Mouse (Mus musculus): Measurements from ENCODE around the gene Apba3. TPM values are rescaled to one million over a fixed set of nuclear protein-coding genes. Genes with fewer than 3 reads are reported as not detected.
A peak's percentile ranks its signal among the peaks of the same experiment; 100 is the strongest.

Gene Apba3
- polyA plus RNA-seq, 1 experiment from 2014 or later = 24.0 TPM

DNA sequence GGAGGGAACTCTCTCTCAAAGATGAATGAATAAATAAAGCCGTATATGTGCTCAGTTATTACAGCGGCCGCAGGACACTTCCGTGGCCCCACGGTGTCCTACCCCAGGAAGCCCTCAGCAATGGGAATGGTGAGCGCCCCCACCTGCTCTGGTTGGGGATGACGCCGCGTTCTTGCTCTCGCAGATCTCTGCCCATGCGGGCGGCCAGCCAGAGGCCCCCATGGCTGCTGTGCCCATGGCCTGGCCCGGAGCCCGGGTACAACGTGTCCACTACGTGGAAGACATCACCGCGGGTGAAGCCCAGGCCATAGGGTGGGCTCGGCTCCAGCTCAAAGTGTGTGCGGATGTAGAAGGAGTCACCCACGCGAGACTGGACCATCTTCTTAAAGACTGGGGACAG is 10.9 kb downstream of the Apba3 start:
- H3K4me3 ChIP-seq (replicated peaks) = no peak overlapping the region
- no peak for ATAC-seq (ENCODE audit: insufficient read depth)
- no peaks in the 10 kb centered on the region for H3K9me3 ChIP-seq (replicated peaks)
- no peak overlapping the region for H3K4me2 ChIP-seq
- no peak overlapping the region for H3K9ac ChIP-seq
- H3K36me3 ChIP-seq (replicated peaks) = peaks cover 13% of the 10 kb centered on the region
- no peak overlapping the region for H3K27ac ChIP-seq (replicated peaks)
- no peaks in the 10 kb centered on the region for H3K4me1 ChIP-seq (replicated peaks)
- peaks cover 34% of the 10 kb centered on the region for H3K27me3 ChIP-seq
- WGBS (ENCODE audit: insufficient replicate concordance) = 71% methylated on average over 22 of the region's 22 CpGs

GRCm38 (mm10) chr10:81279496-81279895 is 12.7 kb downstream of the Apba3 start:
- Histone ChIP-seq H3K4me3 (replicated peaks) (no peak overlapping the region), H3K9ac (no peak overlapping the region), H3K36me3 (replicated peaks) (no peaks in the 10 kb centered on the region), H3K27me3 (peaks cover 52% of the 10 kb centered on the region), H3K4me2 (no peak overlapping the region), H3K4me1 (replicated peaks) (no peaks in the 10 kb centered on the region), H3K9me3 (replicated peaks) (no peaks in the 10 kb centered on the region), H3K27ac (replicated peaks) (no peak overlapping the region)
- 29% methylated on average over 10 of the region's 10 CpGs for WGBS (ENCODE audit: insufficient replicate concordance)
- no peak for ATAC-seq (ENCODE audit: insufficient read depth)

GRCm38 (mm10) chr10:81284189-81284588 is 17.4 kb downstream of the Apba3 start:
- Histone ChIP-seq H3K4me1 (replicated peaks) (peaks cover 33% of the 10 kb centered on the region), H3K4me3 (replicated peaks) (no peak overlapping the region), H3K27me3 (peaks cover 86% of the 10 kb centered on the region), H3K36me3 (replicated peaks) (no peaks in the 10 kb centered on the region), H3K27ac (replicated peaks) (no peak overlapping the region), H3K9ac (no peak overlapping the region), H3K4me2 (no peak overlapping the region), H3K9me3 (replicated peaks) (no peaks in the 10 kb centered on the region)
- no peak for ATAC-seq (ENCODE audit: insufficient read depth)
- WGBS (ENCODE audit: insufficient replicate concordance) = 59% methylated on average over 6 of the region's 6 CpGs

DNA sequence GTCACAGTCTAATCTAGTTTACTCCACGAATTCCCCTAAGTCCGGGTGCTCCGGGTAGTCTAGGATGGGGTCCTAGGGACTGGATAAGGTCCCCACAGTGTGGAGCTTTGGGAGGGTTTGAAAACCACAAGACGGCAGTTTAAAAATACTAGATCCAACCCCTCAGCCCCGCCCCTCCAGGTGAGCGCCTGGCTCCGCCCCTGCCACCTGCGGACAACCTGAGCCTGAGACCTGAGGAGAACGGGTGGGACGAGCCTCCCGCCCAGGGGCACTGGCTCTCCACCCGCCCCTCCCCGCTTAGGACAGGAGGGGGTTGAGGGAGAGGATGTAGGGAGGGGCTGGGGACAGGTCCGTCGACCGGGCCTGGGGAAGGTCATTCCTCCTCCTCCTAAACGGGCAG is 18.0 kb downstream of the Apba3 start:
- H3K4me2 ChIP-seq = peak overlapping the region; percentile 77; the same call in 1 of the 2 replicates
- H3K4me1 ChIP-seq (replicated peaks) = peaks cover 37% of the 10 kb centered on the region
- no peaks in the 10 kb centered on the region for H3K9me3 ChIP-seq (replicated peaks)
- no peak overlapping the region for H3K9ac ChIP-seq
- peaks cover 81% of the 10 kb centered on the region for H3K27me3 ChIP-seq
- H3K4me3 ChIP-seq (replicated peaks) = peak overlapping the region; percentile 47; the same call in 1 of the 2 replicates
- no peak overlapping the region for H3K27ac ChIP-seq (replicated peaks)
- ATAC-seq (ENCODE audit: insufficient read depth) = no peak
- H3K36me3 ChIP-seq (replicated peaks) = no peaks in the 10 kb centered on the region
- 19% methylated on average over 17 of the region's 17 CpGs for WGBS (ENCODE audit: insufficient replicate concordance)

DNA sequence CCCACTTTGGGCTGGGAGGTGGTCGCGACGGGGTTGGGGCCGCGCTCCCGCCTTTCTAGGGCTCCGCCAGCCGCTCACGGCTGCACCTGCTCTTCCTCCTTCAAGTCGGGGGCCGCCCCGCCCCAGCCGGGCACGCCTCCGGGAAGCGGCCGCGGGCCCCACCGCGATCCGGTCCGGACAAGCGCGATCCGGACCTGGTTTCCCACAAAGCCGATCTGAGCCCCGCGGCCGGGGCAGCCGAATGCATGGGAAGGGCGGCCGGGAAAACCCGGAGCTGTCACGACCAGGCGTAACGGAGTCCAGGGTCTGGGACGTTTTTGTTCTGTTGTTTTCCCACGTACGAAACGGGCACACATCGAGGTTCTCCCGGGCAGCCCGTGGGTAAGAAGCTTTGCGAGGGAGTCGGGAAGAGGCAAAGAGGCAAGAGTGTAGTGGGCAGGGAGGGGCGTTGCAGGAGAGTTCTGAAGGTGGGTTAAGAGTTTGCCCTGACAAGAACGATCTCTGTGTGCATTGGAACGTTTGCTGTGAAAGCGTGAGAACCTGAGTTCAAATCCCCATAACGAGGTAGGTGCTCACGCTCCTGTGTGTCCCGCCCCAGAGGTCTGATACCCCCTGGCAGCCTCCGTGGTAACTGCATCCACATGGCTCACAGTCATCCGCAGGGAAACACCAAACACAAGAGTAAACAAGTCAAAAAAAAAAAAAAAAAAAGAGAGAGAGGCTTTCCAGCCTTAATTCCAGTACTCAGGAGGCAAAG is 19.1 kb downstream of the Apba3 start:
- Histone ChIP-seq H3K4me3 (replicated peaks) (peak overlapping the region; percentile 47), H3K4me1 (replicated peaks) (peaks cover 48% of the 10 kb centered on the region), H3K27ac (replicated peaks) (no peak overlapping the region), H3K36me3 (replicated peaks) (no peaks in the 10 kb centered on the region), H3K4me2 (peak overlapping the region; percentile 77), H3K9me3 (replicated peaks) (no peaks in the 10 kb centered on the region), H3K9ac (peak overlapping the region; percentile 47), H3K27me3 (peaks cover 80% of the 10 kb centered on the region)
- peak; percentile 65 for ATAC-seq (ENCODE audit: insufficient read depth)
- WGBS (ENCODE audit: insufficient replicate concordance) = 2% methylated on average over 54 of the region's 54 CpGs

DNA sequence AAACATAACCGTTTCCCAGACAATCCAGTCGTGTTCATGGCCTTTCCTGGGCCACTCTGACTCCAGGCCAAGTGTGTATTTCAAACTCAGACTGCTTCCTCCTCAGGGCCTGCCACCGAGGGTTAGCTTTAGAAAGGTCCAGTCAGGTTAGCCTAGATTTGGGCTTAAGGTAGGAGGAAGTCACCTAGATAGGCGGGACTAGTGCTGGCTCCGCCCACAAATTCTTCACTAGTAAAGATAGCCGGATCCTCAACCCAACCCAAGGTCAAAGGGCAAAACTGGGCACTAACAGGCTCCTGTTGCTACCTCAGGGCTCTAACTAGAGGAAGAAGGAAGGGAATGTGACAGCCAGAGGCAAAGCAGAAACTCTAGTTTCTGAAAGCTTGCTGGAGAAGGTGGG is 19.8 kb downstream of the Apba3 start:
- H3K27me3 ChIP-seq = peaks cover 76% of the 10 kb centered on the region
- ATAC-seq (ENCODE audit: insufficient read depth) = no peak
- H3K4me2 ChIP-seq = peak overlapping the region; percentile 77
- H3K27ac ChIP-seq (replicated peaks) = no peak overlapping the region
- 34% methylated on average over 6 of the region's 6 CpGs for WGBS (ENCODE audit: insufficient replicate concordance)
- no peak overlapping the region for H3K4me3 ChIP-seq (replicated peaks)
- H3K36me3 ChIP-seq (replicated peaks) = no peaks in the 10 kb centered on the region
- H3K9ac ChIP-seq = no peak overlapping the region
- no peaks in the 10 kb centered on the region for H3K9me3 ChIP-seq (replicated peaks)
- H3K4me1 ChIP-seq (replicated peaks) = peaks cover 55% of the 10 kb centered on the region

DNA sequence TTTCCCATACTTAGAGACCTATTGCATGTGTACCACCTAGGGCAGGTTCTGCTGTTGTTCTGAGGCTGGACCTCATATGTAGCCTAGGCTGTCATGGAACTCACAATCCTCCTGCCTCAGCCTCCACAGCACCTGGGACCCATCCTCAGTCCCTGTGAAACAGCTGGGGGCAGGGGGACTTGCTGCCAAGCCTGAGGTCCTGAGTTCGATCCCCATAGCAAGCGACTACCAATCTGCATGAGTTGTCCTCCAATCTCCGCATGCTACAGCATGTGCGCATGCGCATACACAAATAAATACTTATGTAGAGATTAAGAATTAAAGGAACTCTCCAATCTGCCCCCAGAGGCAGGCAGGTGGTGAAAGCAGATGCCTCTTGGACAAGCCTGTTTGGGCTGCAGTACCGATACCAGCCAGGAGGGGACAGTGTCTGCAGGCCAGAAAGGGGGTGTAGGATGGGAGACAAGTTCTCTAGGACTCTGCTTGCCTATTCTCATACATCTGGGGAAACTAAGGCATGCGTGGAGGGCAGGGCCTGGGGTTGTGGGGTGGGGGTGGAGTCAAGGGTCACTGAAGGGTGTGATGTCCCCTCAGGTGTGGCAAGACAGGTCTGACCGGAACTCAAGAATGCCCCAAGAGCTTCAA is 20.9 kb downstream of the Apba3 start:
- Histone ChIP-seq H3K9ac (no peak overlapping the region), H3K36me3 (replicated peaks) (no peaks in the 10 kb centered on the region), H3K27me3 (peaks cover 69% of the 10 kb centered on the region), H3K4me3 (replicated peaks) (no peak overlapping the region), H3K9me3 (replicated peaks) (no peaks in the 10 kb centered on the region), H3K4me1 (replicated peaks) (peaks cover 65% of the 10 kb centered on the region), H3K4me2 (no peak overlapping the region), H3K27ac (replicated peaks) (no peak overlapping the region)
- no peak for ATAC-seq (ENCODE audit: insufficient read depth)
- 57% methylated on average over 8 of the region's 8 CpGs for WGBS (ENCODE audit: insufficient replicate concordance)

DNA sequence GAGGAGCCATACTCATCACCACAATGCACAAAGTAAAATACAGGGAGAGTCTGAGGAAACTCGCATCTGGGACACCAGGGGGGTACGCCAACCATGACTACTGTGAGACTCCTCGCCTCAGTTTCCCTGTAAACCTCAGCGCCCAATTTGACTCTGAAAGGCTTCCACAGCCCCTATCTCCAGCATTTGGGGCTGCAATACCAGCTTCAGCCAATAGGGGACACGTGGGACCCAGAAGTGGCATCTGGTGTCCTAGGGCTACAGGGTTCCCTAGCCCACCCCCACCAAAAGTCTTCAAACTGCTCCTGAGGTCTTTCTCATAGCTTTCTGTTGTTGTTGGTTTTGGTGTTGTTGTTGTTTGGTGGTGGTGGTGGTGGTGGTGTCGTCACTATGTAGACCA is 21.8 kb downstream of the Apba3 start:
- no peaks in the 10 kb centered on the region for H3K36me3 ChIP-seq (replicated peaks)
- ATAC-seq (ENCODE audit: insufficient read depth) = no peak
- no peak overlapping the region for H3K27ac ChIP-seq (replicated peaks)
- H3K9ac ChIP-seq = no peak overlapping the region
- 19% methylated on average over 6 of the region's 6 CpGs for WGBS (ENCODE audit: insufficient replicate concordance)
- no peak overlapping the region for H3K4me3 ChIP-seq (replicated peaks)
- H3K4me1 ChIP-seq (replicated peaks) = peaks cover 72% of the 10 kb centered on the region
- peaks cover 59% of the 10 kb centered on the region for H3K27me3 ChIP-seq
- H3K9me3 ChIP-seq (replicated peaks) = no peaks in the 10 kb centered on the region
- H3K4me2 ChIP-seq = no peak overlapping the region

- 6% methylated on average over 7 of the region's 7 CpGs for WGBS (ENCODE audit: insufficient replicate concordance)
- Histone ChIP-seq H3K4me2 (no peak overlapping the region), H3K27me3 (peaks cover 52% of the 10 kb centered on the region), H3K36me3 (replicated peaks) (no peaks in the 10 kb centered on the region), H3K9ac (no peak overlapping the region), H3K9me3 (replicated peaks) (no peaks in the 10 kb centered on the region), H3K27ac (replicated peaks) (no peak overlapping the region), H3K4me1 (replicated peaks) (peaks cover 79% of the 10 kb centered on the region), H3K4me3 (replicated peaks) (no peak overlapping the region)
- no peak for ATAC-seq (ENCODE audit: insufficient read depth)
Observed at GRCm38 (mm10) chr10:81289278-81289677, 22.5 kb downstream of the Apba3 start.

- 59% methylated on average over 14 of the region's 14 CpGs for WGBS (ENCODE audit: insufficient replicate concordance)
- H3K9me3 ChIP-seq (replicated peaks) = no peaks in the 10 kb centered on the region
Observed at GRCm38 (mm10) chr10:81289811-81290210, 23.1 kb downstream of the Apba3 start.

DNA sequence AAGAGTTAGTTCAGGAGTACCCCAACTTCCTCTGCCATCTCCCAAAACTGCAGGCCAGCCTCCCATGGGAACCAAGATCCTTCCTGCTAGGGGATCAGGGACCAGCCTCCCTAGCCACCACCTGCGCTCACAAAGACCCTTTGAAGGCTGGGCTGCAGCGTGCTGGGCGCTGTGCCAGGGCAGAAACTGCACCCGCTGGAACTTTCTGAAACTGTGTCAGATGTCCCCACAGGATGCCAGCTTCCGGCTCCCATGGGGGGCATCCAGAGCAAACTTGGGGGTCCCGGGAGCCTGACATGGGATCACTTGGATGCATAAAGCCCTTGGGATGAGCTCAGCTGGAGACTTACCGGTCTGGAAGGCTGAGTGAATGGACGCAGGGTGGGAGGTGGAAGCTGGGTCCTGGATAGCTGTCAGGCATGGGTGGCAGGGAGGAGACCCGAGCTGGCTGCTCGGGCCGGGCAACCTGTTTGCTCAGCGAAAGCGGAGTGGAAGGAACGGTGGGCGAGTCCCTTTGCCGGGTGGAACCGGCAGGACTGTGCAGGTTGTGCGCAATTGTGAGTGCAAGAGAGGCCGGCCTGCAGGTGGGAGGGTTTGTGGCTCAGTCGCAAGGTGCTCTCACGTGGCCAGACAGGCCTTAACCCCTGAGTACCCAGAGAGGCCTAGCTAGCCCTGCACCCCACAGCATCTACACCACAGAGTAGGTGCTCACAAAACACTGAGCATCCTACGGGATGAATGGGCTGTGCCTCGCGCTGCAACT is 24.1 kb downstream of the Apba3 start:
- 51% methylated on average over 24 of the region's 24 CpGs for WGBS (ENCODE audit: insufficient replicate concordance)
- Histone ChIP-seq H3K27ac (replicated peaks) (peak overlapping the region; percentile 24), H3K9ac (no peak overlapping the region), H3K9me3 (replicated peaks) (no peaks in the 10 kb centered on the region), H3K4me1 (replicated peaks) (peaks cover 82% of the 10 kb centered on the region), H3K4me3 (replicated peaks) (0 out of 2 replicates have a peak overlapping the region, but pooled peaks have one; percentile 10), H3K4me2 (peak overlapping the region; percentile 38), H3K27me3 (peaks cover 36% of the 10 kb centered on the region), H3K36me3 (replicated peaks) (0 out of 2 replicates have a peak, but pooled peaks cover 6% of the 10 kb centered on the region)
- no peak for ATAC-seq (ENCODE audit: insufficient read depth)

More at GRCm38 (mm10) chr10:81289811-81290210, 23.1 kb downstream of the Apba3 start:
- H3K4me2 ChIP-seq = no peak overlapping the region
- H3K36me3 ChIP-seq (replicated peaks) = no peaks in the 10 kb centered on the region
- H3K4me1 ChIP-seq (replicated peaks) = peaks cover 82% of the 10 kb centered on the region
- no peak overlapping the region for H3K4me3 ChIP-seq (replicated peaks)
- peaks cover 47% of the 10 kb centered on the region for H3K27me3 ChIP-seq
- no peak overlapping the region for H3K27ac ChIP-seq (replicated peaks)
- no peak for ATAC-seq (ENCODE audit: insufficient read depth)
- H3K9ac ChIP-seq = no peak overlapping the region

Data from liver, embryonic 15.5 days (tissue).